Mouse (Mus musculus): ENCODE data around the gene Gm10358.
"Not testable (repeated sequence)": the region's sequence is repeated elsewhere in the genome, so short reads cannot be mapped to it uniquely, and the experiment has no call there.

Gm10358 gene

GRCm38 (mm10) chr8:75406489-75406888, at the start of gene Gm10358:
Gene Gm10358 (minus strand): TSS chr8:75406589.
- DNase-seq (ENCODE audit: low spot score) = no peak

GRCm38 (mm10) chr8:75448394-75448793, 42.0 kb upstream of the Gm10358 start, which contains the start of gene Iqcm:
Gene Iqcm (plus strand): TSS chr8:75448694.
- no peak for DNase-seq (ENCODE audit: low spot score)

GRCm38 (mm10) chr8:75415696-75416095, 9.3 kb upstream of the Gm10358 start:
- DNase-seq (ENCODE audit: low spot score) = not testable (repeated sequence)

GRCm38 (mm10) chr8:75384770-75385290, 21.6 kb downstream of the Gm10358 start:
- no peak for DNase-seq (ENCODE audit: low spot score)

GRCm38 (mm10) chr8:75375530-75376123, 30.8 kb downstream of the Gm10358 start:
- DNase-seq (ENCODE audit: low spot score) = no peak

GRCm38 (mm10) chr8:75372006-75372405, 34.4 kb downstream of the Gm10358 start:
- DNase-seq (ENCODE audit: low spot score) = no peak
